ENCODE assay signal across 15 mouse cellular contexts in genomic region chr12:54993246-54994067, GRCm38 (mm10). TPM values are rescaled to one million over a fixed set of nuclear protein-coding genes. Genes with fewer than 3 reads are reported as not detected.
DNase-seq lines count a peak whose midpoint lies in the region; ATAC-seq lines count a peak whose summit lies in the region.
"Had no signal": no experiment of that assay in that cellular context is flagged by ENCODE, and none has a peak within 500 bp of the region (broad histone marks: within the 10 kb centered on the region; RNA-seq: fewer than 3 reads in every experiment).

No protein-coding gene starts in this region.

- DNase-seq in frontal cortex, postnatal 36 days (ENCODE audit: low spot score in 2 of 2), result peak; percentile 9 to 19
- DNase-seq in frontal cortex, postnatal 14 days (ENCODE audit: low spot score in 2 of 2), result no peak
- peak; percentile 10 for DNase-seq in right cerebral cortex, postnatal 25 days
- DNase-seq in right cerebral cortex, postnatal 14 days, result no peak
- DNase-seq in kidney, postnatal 10 days, result no peak
- no peak for DNase-seq in urinary bladder, postnatal 14 days (ENCODE audit: low spot score)
- DNase-seq: cerebellum, postnatal 10 days; kidney, adult 18-20 months; lung, embryonic 14.5 days had no signal

- ATAC-seq in granulocyte monocyte progenitor cell, adult 5-6 weeks (replicated peaks; ENCODE audit: poor library complexity, severe bottlenecking), result peak; percentile 83
- peak; percentile 72; the same call in 1 of the 2 replicates for ATAC-seq in monocyte, adult 5-6 weeks (replicated peaks; ENCODE audit: insufficient number of reproducible peaks, low FRiP score, low TSS enrichment, poor library complexity, severe bottlenecking)

RNA-seq across cellular contexts. Expression of gene Gm20403, which starts 7.1 kb away (rescaled TPM):
- not detected in 2 replicates for total RNA-seq in granulocyte monocyte progenitor cell, adult 5-6 weeks (2014; fragmentation: Nextera tagmentation)
- not detected in 2 replicates for total RNA-seq in granulocyte monocyte progenitor cell, adult 5-6 weeks (2017)
- total RNA-seq in monocyte, adult 5-6 weeks (2017), result not detected in 3 replicates
- total RNA-seq: adrenal gland, postnatal 4 days; gastrocnemius, adult 8-10 months; layer of hippocampus, adult 2 months; left cerebral cortex, postnatal 10 days had no signal

RNA-seq across cellular contexts. Expression of gene Baz1a, which starts 20.7 kb away (rescaled TPM):
- 153 and 161 TPM in 2 replicates for total RNA-seq in granulocyte monocyte progenitor cell, adult 5-6 weeks (2014; fragmentation: Nextera tagmentation)
- 156 and 170 TPM in 2 replicates for total RNA-seq in granulocyte monocyte progenitor cell, adult 5-6 weeks (2017)
- 114 to 140 TPM (median 131 TPM) in 3 replicates for total RNA-seq in monocyte, adult 5-6 weeks (2017)

Comparison
In these comparisons a context has a peak if more than half of its experiments do, and no peak if none do; other contexts are left out.
1. DNase-seq: peak in frontal cortex, postnatal 36 days (2 of 2) and right cerebral cortex, postnatal 25 days (single experiment); none in frontal cortex, postnatal 14 days (0 of 2), right cerebral cortex, postnatal 14 days (single experiment), kidney, postnatal 10 days (single experiment) and urinary bladder, postnatal 14 days (single experiment).